Mouse (Mus musculus) hematopoietic stem cell, adult 5-6 weeks (primary cell): ENCODE results near the gene Bcan. TPM values are rescaled to one million over a fixed set of nuclear protein-coding genes. Genes with fewer than 3 reads are reported as not detected.

Experiments used
- ATAC-seq, 2 experiments: fragments of 125-278 bp in 1 of 2; replicated peaks in 1 of 2; 2 replicates each; pipeline ENCODE4 v1.8.0; 2016 to 2017; ENCODE audit warnings: inconsistent platforms in 2 of 2, mild to moderate bottlenecking in 2 of 2, moderate number of reproducible peaks in 2 of 2, low read depth in 1 of 2, moderate TSS enrichment in 1 of 2; ENCODE audit not compliant: low FRiP score in 2 of 2, poor library complexity in 2 of 2, severe bottlenecking in 2 of 2, insufficient read depth in 1 of 2, low TSS enrichment in 1 of 2
- total RNA-seq: library from RNA; stranded (forward); fragments of 172-1452, 232-1000 nt; gene quantifications from 2 replicates; pipeline ENCODE4 v1.2.3, GENCODE M21; 2017

The Bcan gene
- total RNA-seq, 1 experiment from 2014 or later = not detected

DNA sequence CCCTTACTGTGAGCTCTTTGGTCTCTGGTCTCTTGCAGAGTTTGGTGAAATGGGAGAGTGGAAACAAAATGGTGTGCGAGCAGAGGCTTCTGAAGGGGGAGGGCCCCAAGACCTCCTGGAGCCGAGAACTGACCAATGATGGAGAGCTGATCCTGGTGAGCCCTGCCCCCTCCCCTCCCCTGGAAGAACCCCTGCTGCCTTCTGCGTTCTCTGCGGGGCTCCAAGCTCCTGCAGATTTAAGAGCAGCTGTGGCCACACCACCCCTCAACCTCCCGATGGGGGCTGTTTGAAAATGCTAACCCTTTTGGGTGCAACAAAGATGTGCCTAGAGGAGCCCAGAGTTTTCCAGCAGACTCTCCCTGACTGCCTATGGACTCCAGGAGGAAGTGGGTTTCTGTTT, 47.6 kb downstream of the Bcan start:
- no peak for ATAC-seq

DNA sequence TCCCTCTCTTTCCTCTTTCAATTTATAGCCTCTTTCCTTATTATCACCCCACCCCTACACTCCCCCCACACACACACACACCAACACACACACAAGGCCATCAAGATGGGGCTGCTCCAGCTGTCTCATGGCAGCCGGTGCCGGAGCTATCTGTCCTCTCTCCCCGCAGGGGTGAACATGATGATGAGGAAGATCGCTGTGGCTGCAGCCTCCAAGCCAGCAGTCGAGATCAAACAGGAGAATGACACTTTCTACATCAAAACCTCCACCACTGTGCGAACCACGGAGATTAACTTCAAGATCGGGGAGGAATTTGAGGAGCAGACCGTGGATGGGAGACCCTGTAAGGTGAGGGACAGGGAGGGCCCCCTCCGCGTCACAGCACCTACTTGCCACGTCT, 48.1 kb downstream of the Bcan start:
- ATAC-seq = no peak

DNA sequence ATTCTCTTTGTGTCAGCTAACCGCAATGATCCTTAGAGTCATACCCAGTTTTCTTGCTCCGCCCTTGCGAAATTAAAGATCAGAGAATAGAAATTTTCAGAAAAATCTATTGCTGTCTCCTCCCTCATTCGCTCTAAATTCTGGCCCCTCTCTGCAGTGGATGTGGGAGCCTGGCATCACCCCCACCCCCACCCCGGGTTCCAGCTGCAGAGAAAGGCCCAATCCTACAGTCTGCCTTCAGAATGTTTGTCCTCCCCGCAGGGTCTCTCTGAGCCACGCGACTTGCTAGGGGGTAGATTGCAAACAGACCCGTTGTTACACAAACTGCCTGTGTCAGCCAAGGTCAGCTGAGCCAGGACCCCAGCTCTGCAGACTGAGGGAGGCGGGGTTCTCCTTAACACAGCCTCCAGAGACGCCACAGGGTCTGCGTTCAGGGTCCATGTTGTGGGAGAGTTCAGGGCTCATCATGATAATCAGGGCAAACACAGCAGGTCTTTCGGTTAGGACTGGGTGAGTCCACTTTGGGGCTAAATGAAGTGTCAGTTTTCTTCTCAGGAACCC, 50.0 kb downstream of the Bcan start:
- no peak for ATAC-seq

DNA sequence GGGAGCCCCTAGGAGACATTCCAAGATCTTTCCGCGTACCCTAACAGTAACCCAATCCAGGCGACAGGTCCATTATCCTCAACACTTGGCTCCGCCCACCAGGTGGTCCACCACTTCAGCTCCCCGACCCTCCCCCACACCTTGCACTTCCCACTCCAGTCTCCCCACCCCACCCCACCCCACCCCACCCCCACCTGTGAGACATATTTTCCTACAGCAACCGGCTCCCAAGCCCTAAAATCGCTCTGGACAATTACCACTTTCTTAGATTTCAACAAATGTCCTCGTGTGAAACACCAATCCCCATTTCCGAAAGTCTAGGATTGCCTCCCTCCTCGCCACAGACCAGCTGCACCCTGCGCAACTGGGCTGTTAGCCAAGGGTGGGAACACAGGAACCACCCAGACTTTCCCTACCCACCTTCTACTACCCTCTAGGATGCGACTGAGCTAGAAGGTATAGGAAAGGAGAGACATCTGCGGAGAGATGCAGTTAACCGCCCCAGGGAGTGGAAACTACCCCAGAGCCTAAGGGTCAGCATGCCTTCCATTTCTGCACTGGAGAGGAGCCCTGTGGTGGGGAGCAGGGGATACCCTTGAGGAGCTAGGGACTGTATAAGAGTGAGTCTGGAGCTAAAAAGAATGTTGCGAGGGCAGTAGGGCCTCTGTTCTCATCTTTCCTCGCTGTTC, 50.6 kb downstream of the Bcan start:
- ATAC-seq = no peak

DNA sequence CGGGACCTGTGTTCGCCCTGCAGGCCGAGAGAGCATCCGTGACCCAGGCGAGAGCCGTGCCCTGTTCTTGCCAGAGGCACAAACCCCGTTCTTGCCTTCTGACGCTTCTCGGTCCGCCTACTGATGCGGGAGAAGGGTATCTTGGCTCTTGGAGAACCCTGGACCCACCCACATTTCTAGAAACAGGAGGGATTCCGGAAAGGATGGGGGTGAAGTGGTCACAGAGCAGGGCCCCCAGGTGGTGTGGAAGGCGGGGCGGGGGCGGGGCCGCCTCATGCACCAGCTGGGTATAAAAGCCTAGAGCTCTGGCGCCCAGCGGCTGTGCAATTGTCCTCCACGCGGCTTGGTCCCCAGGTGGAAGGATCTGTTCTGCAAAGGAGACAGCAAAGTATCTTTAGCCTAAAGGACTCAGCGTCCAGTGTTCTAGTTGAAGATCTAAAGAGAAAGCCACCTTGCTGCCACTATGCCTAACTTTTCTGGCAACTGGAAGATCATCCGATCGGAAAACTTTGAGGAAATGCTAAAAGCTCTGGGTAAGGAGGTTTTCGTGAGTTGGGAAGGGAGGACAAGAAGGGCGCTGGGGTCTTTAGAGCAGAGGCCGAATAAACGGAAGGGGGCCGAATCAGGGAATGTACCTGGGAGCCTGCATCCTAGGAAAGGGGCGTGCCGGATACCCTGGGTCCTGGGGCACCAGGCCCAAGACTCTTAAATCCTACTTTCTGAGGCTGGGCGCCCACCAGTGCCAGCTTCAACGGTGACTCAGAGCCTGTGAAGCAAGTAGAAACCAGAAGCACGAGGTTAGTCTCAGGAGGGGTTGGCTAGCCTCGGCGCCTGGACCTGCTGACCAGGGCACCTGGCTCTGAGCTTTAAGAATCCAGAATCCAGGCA, 51.4 kb downstream of the Bcan start, which contains the start of gene Crabp2:
Gene Crabp2, plus strand, starts transcription at position 289 of the 888 bp plus-strand sequence.
- ATAC-seq = 0 out of 4 replicates have a peak, but pooled peaks of 1 of the 2 experiments have one; percentile 22

DNA sequence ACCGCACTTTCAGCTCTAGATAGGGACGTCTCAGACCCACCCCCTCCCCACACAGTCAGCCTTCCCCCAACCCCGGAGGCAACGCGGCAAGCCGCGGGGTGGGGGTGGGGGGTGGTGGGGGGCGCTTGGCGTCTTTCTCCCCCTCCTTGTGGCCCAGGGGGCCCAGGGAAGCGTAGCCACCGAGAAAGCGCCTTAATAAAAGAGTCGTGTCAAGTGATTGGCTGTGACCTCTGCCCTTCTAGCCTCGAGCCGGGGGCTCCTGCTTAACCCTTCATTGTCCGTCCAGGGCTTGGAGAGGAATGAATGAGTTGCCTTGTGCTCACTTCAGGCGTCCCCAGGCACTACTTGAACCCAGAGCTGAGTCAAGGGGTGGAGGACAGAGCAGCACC, 52.2 kb downstream of the Bcan start:
- no peak for ATAC-seq

DNA sequence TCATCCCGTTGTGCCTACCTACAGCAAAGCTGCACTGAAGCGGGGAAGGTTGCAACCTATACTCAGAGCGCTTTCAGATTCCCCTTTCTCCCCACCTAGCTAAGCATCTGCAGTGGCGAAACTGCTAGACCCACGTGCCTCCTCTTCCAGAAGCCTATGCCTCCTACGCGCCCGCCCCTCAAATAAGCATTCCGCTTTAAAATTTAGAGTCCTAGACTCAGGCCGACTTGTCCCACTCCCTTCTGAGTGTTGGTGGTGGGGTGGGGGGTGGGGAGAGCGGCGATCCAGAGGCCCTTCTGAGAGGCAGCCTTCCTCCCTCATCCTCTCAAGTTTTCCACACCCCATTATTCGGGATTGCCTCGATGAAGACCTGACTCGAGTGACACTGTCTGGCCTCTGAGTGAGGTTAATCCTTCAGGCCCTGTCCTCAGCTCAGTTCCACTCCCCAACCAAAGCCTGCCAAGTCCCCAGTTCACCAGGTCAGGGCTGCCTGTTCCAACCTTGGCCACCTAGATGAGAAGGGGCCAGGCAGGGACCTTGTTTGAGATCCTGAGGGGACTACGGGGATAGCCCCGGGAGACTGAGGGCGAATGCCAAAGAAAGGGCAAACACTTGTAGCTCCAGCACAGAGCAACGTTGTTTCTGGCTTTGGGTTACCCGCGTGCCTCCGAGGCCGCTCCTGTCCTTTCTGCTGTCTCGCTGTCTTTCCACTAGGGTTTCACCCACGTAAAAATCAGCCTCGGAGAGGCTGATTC, 52.8 kb downstream of the Bcan start:
- no peak for ATAC-seq

DNA sequence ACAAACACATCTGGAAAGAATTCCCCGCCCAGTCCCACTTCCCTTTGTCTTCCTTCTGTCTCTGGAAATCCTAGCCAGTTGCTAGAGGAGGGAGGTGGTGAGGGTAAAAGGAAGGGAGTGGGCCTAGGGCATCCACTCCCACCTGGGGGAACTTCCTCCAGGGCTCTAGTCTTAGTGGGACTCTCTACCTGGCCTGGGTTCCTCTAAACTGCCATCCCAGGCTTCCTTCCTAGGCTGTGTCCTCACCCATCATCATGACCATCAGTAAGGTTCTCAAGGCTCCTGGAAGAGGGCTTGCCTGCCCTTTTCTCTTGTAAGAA, 53.5 kb downstream of the Bcan start:
- ATAC-seq = no peak

DNA sequence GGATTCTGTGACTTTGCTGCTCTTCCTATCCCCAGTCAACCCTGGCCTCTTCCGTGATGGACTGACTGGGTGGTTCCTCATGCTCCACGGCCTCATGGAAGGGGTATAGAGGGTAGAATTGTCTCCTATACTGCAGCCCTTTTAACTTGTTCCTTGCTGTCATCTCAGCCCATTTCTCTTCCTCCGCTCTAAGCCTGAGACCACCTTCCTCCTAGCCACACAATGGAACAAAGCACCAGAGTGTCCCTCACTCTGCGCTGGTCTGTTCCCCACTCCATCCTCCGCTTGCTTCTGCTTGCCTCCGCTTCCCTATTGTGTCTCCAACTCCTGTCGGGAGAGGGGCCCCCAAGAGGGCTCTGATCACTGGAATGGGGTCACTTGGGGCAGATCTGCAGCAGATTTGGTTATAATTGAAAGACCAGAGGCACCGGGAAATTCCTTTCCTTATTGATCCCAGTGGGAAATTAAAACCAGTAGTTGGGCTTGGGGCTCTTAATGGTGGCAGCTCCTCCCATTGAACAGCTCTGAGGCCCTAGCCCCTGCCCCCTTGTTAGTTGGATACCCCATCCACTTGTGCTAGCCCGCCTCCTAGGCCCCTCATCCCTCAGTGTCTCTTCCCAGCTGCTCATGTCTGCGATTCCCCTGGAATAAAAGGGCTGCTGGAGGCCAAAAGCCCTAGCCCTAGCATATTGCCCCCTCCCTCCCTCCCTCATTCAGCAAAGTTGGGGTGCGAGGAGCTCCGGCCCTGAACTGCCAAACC, 54.1 kb downstream of the Bcan start:
- no peak for ATAC-seq

DNA sequence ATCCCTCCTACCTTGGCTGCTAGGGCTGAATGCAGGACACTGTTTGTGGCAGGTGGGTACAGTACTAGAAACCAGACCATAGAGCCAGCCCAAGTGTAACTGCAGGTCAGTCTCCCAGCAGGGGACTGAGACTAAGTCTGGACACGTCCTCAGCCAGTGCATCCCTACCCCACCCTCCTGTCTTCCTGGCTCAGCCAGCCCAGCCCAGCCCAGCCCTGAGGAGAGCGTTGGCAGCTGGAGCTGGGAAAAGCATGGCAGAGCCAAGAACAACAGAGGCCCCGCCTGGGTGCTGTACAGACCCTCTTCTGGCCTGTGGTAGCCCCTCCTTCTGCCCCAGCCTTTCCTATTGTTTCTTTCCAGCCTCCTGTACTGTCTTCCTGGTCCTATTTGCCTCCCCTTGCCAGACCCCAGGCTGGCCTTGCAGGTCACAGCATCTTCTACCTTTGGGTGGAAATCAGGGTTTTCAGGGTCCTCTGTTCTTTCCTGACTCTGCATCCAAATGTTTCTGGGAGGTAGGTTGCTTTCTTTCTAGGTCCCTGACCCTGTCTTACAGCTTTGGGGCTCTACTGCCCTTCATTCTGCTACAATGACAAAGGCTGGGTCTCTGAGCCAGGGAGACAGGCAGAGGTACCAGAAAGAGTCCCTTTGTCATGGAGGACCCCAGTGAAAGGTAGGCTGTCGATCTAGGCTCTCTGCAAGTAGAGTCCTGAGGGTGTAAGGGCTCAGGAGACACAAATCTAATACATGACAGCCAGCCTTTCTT, 55.0 kb downstream of the Bcan start:
- no peak for ATAC-seq

DNA sequence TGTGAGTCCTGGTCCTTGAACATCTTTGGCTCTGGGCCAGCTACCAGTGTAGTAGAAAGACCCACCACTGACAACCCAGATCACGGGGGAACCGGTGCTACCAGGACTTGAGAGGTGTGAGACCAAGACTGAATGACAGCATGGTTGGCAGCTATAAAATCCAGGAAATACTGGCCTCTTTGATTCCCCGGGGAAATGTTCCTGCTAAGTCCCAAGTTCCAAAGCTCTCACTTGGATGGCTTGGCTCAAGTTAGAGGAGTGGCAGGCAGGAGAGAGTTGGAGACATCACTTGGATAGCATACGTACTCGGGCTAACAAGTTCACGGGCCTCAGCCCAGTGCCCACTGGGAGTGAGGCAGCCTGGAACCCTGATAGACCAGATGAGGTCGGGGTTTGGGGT, 56.4 kb downstream of the Bcan start:
- ATAC-seq = no peak

DNA sequence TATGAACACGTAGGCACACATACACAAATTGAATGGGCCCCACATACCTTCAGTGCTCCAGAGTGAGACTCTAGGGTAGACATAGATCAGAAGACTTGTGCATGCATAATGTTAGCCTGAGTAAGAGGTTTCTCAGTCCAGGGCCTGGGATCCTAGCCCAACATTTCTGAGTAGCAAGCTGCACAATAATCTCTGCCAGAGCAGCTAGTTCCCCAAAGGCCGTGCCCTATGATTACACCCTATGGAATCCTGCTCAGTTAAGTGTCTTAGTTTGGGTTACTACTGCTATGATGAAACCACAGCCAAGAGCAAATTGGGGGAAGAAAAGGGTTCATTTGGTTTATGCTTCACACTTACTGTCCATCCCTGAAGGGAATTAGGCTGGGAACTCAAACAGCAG, 57.6 kb downstream of the Bcan start:
- ATAC-seq = no peak

DNA sequence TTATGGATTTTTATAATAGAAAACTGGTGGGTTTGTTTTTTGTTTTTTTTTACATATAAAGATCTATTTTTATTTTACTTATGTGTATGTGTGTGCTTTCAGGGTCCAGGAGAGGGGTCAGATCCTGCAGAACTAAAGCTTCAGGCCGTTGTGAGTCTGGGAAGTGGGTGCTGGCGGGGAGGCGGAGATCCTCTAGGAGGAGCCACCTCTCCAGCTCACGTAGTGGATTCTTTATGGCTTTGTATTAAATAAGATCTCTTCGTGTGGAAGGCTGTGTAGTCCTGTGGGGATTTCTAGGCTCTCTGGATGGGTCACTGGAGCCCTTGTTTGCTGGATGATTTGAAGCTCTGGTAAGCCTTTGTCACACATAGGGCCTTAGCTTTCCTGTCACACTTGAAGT, 59.4 kb downstream of the Bcan start:
- ATAC-seq = no peak
